Mouse (Mus musculus) spleen, adult 2 months (tissue): ENCODE results near the gene Kank1.

Source experiments
- CTCF ChIP-seq: fragments of 200-500 bp; IDR thresholded peaks from 2 replicates; pipeline ENCODE4 v1.5.1; 2011; ENCODE audit warnings: mild to moderate bottlenecking, inconsistent platforms; ENCODE audit not compliant: insufficient read depth, insufficient read length, insufficient replicate concordance; ENCODE audit errors: extremely low read depth
- POLR2A ChIP-seq: fragments of 200-500 bp; IDR thresholded peaks from 2 replicates; pipeline ENCODE4 v1.6.1; 2011; ENCODE audit warnings: low read depth, low read length, inconsistent platforms

DNA sequence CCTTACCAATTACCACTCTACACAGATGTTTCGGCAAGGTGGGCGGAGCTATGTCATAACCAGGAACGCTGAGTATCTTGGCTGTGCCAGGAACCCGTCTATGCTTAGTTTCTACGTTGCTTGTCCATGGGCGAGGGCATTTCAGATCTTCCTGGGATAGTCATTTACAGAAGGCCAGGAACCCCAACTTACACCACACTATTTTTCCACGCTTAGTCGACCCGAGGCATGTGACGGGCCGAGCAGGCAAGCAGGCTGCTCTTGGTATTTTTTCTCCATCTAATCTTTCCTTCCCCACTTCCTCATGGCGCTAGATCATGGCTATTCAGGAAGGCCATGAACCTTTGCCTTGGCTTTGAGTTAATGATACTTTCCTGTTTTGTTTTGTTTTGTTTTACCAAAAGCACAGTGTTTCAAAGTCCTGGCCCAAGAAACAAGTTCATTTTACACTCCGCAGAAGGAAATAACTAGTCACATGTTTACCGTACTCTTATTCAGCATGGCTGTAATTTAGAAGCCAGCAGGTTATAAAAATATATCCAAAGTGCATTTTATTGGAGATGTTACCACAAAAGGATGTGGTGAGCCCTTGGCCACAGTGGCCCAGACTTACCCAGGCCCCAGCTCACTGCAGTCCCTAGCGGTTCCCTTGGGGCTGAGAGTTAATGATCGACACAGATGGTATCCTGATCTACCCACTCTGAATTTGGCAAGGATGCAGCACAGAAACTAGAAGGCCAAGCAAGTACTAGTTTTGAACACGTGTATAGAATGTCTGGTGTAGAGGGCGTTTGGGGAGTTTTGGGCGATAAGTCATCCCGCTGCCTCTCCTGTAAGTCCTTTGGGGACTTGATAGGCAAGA lies 200.2 kb downstream of the Kank1 start:
- TF ChIP-seq CTCF (no peak), POLR2A (no peak)
